Mouse (Mus musculus) monocyte, adult 5-6 weeks (primary cell): ENCODE measurements around the gene Tmem230. TPM values are rescaled to one million over a fixed set of nuclear protein-coding genes. Genes with fewer than 3 reads are reported as not detected.
A peak's percentile ranks its signal among the peaks of the same experiment; 100 is the strongest.

Experiments
- ATAC-seq: fragments of 153-309, 156-312 bp; replicated peaks from 2 replicates; pipeline ENCODE4 v1.8.0; 2017; ENCODE audit warnings: mild to moderate bottlenecking; ENCODE audit not compliant: low TSS enrichment, insufficient number of reproducible peaks, severe bottlenecking, poor library complexity, low FRiP score
- total RNA-seq: library from RNA; stranded (forward); fragments of 200-1000, 200-491, 200-594 nt; gene quantifications from 3 replicates; pipeline ENCODE4 v1.2.3, GENCODE M21; 2017

Tmem230 gene
- total RNA-seq, 1 experiment from 2014 or later, result 15.5 TPM

DNA sequence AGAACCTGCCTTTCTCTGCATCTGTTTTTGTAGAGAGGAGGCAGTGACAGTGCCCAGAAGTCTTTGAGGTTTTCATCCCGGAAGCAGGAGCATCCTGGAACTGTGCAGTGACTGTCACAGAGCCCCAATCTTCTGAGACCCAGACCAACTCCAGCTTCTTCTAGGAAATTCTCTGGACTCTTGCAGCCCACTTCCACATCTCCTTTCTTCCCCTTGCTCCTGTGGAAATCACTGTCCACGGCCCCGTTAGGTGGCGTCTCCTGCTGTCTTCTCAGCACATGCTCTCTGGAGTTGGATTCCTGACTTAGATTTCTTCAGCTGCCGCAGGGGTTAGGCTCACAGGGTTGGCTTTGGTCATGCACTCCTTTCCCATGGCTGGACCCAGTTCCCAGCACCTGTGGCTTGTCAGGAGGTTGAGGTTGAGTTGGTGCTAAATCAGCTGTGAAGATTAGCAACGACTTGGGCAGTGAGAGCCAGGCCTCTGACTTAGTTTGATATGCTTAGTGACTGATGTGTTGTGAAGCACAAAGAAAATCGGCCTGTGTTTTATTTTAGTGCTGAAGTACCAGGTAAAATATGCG is 30.8 kb upstream of the Tmem230 start:
- ATAC-seq, result no peak

DNA sequence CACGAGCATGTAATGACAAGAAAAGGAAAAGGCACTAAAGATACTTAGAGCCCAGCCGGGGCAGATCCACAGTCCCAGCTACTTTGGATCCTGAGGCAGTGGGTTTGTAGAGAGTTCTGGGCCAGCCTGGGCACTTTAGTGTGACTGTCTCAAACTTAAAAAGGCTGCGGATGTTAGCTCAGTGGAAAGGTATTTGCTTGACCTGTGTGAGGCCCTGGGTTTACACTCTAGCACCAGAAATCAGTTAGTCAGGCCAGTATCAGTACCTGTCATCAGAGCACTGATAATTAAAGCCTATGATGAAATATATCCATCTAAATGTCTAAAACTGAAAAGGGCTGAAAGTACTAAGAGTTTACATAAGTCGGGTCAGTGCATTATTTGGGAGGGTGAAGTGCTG is 28.6 kb upstream of the Tmem230 start:
- ATAC-seq, result no peak

DNA sequence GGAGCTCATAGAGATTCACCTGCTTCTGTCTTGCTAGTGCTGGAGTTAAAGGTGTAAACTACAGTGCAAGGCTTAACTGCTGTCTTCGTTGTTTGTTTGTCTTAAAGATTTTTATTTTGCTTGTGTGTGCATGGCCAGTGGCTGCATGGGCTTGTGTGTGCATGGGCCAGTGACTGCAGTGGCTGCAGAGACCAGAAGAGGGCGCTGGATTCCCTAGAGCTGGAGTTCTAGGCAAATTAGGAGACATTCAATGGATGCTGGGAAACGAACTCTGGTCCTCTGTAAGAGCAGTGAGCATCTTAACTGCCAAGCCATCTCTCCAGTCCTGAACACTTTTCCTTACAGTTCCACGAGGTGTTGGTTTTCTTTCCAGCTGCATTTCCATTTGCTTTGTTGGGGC is 27.9 kb upstream of the Tmem230 start:
- ATAC-seq, result no peak

DNA sequence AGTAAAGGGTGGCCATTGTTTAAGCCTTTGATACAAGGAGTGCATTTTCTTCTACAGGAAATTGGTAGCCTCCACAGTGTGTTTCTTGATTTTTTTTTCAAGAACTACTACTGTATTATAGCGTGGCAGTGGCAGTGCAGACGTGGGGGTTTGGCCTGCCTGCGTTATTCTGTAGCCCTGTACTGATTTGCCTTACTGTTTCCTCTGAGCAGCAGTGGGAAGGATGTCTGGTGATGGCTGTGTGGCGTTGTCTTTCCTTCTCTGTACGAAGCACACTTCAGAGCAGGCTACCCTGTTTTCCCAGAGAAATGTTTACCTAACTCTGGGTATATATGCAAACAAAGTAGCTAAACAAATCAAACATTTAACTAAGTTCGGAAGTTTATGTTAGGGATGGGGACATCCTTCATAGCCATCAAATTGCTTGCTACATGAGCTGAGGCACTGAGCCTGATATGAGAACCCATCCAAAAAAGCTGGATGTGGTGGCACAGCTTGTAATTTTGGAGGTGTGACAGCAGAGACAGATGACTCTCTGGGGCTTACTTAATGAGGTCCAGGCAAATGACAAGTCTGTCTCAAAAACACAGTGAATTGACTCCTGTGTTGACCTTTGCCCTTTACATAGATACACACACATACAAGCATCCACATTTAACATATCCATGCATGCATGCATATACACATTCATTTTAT is 25.2 kb upstream of the Tmem230 start:
- no peak for ATAC-seq

DNA sequence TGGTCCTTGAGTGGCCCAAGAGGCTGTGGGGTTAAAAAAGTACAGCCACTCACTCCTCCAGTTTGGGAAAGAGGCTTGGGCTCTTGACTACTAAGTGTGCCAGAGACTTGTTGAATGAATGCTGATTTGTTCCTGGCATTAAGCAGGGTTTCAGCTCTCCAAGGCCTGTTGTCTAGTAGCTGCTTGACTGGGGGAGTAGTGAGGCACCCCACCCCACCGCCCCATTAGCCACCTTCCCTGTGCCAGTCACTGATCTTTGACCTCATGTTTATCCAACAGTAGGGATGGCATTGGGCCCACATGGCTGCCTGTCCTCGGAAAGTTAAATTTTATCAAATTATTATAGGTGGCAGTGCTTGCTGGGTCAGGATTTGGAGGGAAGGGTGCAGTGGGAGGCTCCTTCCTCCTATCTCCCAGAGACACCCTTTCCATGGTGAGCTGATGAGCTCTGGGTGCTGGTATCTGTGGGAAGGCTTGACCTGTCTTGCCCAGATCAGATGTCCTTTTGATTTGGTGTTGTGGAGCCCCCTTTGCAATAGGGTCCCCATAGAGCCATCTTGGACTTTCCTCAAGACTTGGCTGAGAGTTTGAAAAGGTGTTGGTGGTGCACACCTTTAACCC is 22.8 kb upstream of the Tmem230 start:
- no peak for ATAC-seq

DNA sequence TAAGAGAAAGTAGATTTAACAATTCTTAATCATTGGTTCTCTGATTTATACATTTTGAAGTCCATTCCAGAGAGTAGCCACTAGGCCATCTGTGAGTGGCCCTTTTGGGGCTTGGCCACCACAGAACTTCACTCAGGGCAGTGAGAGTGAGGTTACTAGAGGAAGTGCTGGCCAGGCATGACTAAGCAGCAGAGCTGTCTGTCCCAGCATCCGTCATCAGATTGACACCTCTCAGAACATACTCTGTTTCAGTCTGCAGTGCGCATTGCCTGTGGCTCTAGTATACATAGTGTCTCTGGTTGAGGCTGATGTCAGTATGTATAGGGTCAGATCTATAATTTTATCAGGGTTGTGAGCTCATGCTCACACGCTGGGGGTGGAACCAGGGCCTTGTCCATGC is 21.6 kb upstream of the Tmem230 start:
- ATAC-seq, result peak; percentile 73

DNA sequence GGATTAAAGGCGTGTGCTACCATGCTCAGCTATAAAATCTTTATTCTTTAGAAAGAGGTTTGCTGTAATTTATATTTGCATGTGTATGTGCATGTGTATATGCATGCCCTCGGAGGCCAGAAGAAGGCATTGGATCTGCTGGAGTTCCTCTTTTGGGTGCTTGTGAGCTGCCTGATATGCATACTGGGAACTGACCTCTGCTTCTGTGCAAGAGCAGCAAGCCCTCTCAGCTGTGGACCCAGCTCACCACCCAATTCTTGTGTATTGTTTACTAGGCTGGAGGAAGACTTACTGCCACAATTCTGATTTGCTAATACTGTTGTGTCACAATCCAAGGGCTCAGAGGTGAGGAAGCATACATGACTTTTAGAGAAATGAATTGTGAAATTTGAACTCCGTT is 18.5 kb upstream of the Tmem230 start:
- peak; percentile 74 for ATAC-seq

DNA sequence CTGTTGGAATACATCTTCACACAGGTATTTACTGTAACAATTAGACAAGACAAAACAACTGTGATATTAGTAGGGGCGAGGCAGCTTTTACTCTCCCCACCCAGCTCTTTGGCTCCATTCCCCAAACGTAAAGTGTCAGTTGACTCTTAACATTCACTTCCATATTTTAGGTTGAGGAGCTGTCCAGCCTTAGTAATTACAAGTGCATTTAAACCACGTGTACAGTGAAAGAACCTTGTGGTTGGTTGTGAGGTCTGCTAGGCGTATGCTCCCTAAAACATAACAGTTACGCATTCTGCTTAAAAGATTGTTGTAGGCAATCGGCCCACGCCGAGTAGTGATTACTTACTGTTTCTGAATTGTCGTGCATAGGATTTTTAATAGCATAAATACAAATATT is 17.6 kb upstream of the Tmem230 start:
- peak; percentile 64 for ATAC-seq

DNA sequence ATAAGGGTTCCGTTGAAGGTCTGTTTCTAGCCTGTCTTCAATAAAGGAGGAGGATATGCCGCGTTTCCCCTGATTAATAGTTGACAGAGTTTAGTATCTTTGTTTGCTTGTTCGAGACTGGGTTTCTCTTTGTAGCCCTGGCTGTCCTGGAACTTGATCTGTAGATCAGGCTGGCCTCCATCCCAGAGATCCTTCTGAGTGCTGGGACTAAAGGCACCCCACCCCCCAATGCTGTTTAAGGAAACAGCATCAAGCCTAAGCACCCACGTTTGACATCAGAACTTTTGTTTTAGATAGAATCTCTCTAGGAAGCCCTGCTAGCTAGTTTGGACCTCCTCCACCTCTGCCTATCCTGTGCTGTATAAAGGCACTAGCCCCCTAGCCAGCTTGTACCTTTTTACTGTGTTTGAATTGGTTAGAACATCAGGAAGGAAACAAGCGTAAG is 16.7 kb upstream of the Tmem230 start:
- no peak for ATAC-seq

DNA sequence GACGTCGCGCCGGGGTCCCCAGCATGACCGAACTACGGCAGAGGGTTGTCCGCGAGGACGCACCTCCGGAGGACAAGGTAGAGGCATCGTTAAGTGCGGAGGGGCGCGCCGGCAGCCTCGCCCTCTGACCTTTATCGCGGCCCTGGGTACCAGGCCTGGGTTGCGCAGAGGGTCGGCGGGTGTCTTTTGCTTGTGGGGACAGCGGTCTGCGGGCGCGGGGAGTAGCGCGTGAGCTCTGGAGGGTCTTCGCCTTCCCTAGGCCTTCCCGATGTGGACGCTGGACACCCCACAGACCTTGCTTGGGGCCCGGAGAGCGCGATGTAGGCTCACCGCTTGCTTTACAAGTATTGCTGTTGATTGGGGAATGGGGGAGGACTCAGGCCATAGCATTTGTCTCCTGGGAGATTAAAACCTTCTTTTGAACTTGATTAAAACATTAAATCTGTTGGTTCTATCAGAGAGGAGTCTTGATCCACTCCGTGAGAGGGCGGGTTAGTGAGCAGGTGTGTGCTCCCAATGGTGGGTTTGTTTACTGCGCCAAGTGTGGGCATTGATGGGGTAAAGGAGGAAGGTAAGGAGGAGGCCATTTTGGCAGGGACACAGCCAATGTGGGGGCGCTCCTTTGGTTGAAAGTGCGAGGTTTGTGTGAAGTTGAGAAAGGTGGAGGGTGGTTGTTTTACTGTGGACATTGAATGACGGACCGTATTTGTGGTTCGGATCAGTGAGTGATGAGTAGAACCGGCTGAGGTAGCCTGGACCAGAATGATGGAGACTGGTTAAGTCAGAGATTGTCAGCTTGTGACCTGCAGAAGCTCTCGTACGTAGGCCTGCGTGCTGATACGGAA is 16.0 kb upstream of the Tmem230 start:
- ATAC-seq, result no peak

DNA sequence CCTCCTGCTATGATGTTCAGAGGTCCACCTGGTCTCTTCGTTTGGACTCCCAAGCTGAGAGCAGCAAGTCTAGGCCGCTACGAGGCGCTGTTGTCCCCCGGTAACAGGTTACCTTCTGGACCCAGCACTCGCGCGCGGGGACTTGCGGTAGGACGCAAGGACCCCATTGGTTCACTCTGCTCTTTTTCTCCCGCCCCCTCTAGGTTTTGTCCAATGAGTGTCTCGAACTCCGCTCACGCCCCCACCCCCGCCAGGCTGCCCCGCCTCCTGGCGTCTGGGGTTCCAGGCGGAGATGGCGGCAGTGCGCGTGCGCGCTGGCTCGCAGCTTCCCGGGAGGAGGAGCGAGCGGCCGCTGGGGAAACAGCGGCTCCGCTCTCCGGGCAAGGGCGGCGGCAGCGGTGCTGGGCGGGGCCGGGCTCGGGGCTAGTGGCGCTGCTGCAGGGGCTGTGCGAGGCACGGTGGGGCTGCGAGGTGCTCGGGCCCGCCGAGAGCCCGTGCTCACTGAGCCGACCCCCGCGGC is 15.3 kb upstream of the Tmem230 start, which contains the start of gene Cds2:
Gene Cds2, plus strand, starts transcription at position 270 of the 520 bp plus-strand sequence.
- peak; percentile 91 for ATAC-seq

DNA sequence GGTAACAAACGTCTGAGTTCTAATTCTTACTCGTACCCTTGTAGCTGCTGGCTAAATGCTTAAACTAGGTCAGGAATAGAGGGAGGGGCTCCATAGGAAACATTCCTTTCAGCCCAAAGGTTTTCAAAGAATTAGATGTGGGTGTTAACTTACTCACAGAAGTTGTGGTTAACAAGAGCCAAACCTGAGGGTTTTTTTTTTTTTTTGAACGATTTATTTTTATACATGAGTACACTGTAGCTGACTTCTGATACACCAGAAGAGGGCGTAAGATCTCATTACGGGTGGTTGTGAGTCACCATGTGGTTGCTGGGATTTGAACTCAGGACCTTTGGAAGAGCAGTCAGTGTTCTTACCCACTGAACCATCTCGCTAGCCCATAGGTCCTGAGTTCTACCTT is 14.6 kb upstream of the Tmem230 start:
- no peak for ATAC-seq

DNA sequence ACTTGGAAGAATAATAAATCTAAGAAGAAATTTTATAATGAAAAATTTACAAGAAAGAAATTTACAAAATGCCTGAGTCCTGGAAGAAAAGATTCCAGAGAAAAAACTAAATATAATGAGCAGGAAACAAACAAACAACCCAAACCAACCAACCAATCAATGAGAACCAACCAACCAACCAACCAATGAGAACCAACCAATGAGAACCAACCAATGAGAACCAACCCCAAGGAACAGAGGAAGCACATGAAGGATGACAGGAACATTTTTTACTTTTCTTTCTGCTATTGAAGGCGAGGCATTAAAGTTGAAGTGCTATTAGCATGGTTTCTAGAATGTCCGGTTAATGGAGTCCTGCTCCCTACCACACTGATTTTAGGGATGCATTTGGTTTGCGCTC is 13.0 kb upstream of the Tmem230 start:
- no peak for ATAC-seq

DNA sequence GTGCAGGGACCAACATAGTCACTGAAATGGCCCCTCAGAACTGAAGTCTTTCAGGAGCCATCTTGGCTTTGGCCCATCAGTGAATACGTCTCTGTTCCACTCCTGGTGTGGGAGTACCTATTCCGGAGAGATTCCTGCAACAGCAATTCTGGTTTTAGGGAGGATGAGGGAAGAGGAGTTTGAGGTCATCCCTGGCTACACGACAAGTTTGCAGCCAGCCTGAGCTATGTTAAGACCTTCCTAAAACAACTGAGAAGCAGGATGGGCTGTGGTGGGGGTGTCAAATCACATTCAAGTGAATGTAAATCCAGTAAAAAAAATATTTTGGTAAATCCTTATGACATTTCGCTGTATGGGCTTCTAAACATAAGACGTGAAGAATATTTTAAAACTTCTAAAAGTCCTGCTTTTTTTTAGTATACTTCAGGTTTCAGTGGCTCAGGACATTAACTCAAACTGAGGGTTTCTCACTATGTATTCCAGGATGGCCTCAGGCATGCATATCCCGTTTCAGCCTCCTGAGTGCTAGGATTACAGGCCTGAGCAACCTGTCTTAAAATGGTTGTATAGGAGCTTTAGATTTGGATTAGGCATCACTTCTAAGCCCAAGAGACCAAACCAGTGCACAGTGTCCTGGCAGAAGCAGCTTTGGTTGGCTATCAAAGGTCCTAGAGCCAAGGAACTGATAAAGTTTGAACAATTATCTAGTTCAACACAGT is 9.9 kb upstream of the Tmem230 start:
- ATAC-seq, result no peak

DNA sequence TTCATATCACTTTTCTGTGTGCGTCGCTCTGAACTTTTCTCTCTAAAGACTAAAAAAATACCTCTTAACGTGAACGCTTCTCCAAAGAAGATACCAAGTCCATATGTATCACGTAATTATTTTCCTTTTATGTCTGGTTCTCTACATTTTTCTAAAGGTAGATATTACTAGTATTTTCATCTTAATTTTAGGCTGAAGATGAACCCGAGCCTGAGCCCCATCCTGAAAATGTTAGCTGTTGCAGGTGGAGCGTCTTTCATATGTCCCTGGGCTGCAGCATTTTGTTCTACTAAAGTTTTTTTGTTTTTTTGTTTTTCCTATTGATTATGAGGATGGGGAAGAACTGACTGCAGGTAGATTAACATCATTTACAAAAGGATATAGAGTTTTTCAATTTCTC is 6.0 kb upstream of the Tmem230 start:
- no peak for ATAC-seq

DNA sequence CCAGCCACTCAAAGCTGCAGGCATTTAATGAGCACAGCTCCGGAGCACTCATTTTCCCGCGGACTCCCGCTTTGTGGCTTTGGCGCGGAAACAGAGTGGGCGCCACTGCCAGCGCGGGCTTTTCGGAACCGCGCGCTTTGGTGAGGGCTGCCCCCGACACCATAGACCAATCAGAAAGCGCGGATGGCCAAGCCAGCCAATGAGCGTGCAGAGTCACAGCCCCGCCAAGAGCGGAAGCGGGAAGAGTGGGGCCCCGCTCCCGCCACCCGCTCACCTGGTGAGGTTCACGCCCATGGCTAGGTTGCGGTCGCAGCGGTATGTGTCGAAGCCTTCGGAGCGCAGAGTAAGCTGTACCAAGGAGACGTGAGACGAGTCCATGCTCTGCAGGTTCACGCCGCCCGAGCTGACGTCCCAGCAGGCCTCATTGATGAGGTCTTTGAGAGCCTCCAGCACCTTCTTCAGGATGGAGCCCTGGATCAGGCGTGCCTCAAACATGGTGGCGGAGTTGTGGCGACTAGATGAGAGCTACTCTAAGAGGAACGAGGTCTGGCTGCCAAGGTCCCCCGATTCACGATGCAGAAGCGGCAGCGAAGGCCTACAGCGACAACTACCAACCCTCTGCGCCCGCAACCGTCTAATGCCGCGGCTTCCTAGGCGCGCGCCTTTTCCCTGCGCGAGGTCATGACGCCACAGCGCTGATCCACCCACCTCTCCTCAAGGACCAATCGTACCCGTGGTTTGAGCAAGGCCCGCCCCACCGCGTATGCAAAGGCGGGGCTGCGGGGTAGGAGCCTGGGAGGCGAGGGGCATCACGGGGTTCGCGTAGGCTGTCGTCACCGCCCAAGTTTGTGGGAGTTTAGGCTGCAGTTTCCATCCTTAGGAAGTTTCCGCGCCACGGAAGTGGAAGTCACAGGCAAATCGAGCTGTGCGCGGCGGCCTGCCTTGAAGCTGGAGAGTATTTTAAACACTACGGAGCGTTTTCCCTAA is 5.2 kb upstream of the Tmem230 start, which contains the start of gene Pcna:
Gene Pcna, minus strand, starts transcription at position 773 of the 987 bp plus-strand sequence.
- peak; percentile 99 for ATAC-seq

DNA sequence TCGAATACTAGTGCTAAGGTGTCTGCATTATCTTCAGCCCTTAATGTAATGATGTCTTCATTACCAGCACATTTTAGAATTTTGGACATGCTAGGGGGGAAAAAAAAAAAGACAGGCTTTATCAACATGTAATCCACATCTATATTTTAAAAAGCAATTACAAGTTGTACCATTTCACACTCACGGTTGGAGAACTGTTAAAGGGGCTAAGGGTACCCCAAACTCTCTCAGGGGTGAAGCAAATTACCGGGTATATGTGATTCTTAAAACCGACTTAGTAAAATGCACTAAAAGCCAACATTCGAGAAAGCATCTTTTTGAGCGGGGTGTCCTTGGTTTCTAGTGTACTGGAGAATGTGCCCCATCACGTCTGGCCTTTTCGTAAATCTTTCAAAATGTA is 4.3 kb upstream of the Tmem230 start:
- no peak for ATAC-seq
